Mouse (Mus musculus) embryonic facial prominence, embryonic 14.5 days (tissue): ENCODE data around the gene Rabgap1l. TPM values are rescaled to one million over a fixed set of nuclear protein-coding genes. Genes with fewer than 3 reads are reported as not detected.

Experiments used
- ATAC-seq: fragments of 200-750 bp; cut with Nextera tagmentation; 2 replicates; pipeline ENCODE4 v1.8.0; 2017; ENCODE audit warnings: low read depth, moderate number of reproducible peaks, moderate TSS enrichment
- DNase-seq: peaks from one replicate; pipeline ENCODE4 v3.0.0-alpha.2; 2015; ENCODE audit warnings: low spot score
- H3K27ac ChIP-seq: fragments of 300-500 bp; sonication (generic); replicated peaks from 2 replicates; pipeline ENCODE4 v1.5.1; 2014; ENCODE audit warnings: low read depth, mild to moderate bottlenecking, low read length, moderate library complexity
- H3K27me3 ChIP-seq: fragments of 300-500 bp; sonication (generic); replicated peaks from 2 replicates; pipeline ENCODE4 v1.6.1; 2014; ENCODE audit warnings: low read length; ENCODE audit not compliant: control insufficient read depth, insufficient read depth
- H3K36me3 ChIP-seq: fragments of 300-500 bp; sonication (generic); 2 replicates; pipeline ENCODE4 v1.6.1; 2014; ENCODE audit warnings: low read length, mixed read lengths; ENCODE audit not compliant: control insufficient read depth, insufficient read depth
- H3K4me1 ChIP-seq: fragments of 300-500 bp; sonication (generic); 2 replicates; pipeline ENCODE4 v1.6.1; 2014; ENCODE audit warnings: antibody characterized with exemption, low read length; ENCODE audit not compliant: control insufficient read depth, insufficient read depth
- H3K4me2 ChIP-seq: fragments of 300-500 bp; sonication (generic); 2 replicates; pipeline ENCODE4 v1.6.1; 2014; ENCODE audit warnings: low read depth, mild to moderate bottlenecking, low read length, moderate library complexity, mixed read lengths
- H3K4me3 ChIP-seq: fragments of 300-500 bp; sonication (generic); 2 replicates; pipeline ENCODE4 v1.5.1; 2014; ENCODE audit warnings: low read depth, mild to moderate bottlenecking, low read length
- H3K9ac ChIP-seq: fragments of 300-500 bp; sonication (generic); 2 replicates; pipeline ENCODE4 v1.6.1; 2014; ENCODE audit warnings: low read depth, mild to moderate bottlenecking, low read length, moderate library complexity, mixed read lengths
- H3K9me3 ChIP-seq: fragments of 300-500 bp; sonication (generic); 2 replicates; pipeline ENCODE4 v1.6.1; 2016; ENCODE audit warnings: low read length; ENCODE audit not compliant: control insufficient read depth
- WGBS: fragments of 180-500 bp; shearing (Covaris S2); extraction: QIAGEN DNeasy Blood & Tissue Kit; methylation state at CpG from one replicate; pipeline ENCODE4 v1.1.7; 2014; 5-methylcytosine and 5-hydroxymethylcytosine counted together
- polyA plus RNA-seq: library from polyadenylated mRNA; unstranded; fragments of >200 nt; fragmentation: Nextera tagmentation; extraction: Ambion mirVana; gene quantifications from 2 replicates; pipeline ENCODE4 v1.2.1, GENCODE M21; 2014

Rabgap1l gene
- polyA plus RNA-seq, 1 experiment from 2014 or later: 16.3 TPM

DNA sequence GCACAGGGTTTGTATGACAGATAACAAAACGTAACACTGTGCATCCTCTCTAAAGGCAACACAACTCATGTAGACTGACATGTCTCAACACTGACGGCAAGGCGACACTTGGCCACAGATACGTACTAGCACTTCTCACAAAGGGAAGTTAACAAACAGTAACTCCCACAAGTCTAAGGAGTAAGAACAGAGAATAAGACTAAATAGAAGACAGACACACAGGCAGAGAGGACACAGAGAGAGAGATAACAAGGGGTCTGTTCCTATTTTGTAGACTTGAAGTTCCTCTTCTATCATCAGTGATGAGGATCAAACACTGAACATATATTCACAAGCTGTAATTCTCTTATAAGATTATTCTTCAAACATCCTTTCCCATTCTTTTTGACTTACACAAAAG is 216.9 kb downstream of the Rabgap1l start:
- no peak for DNase-seq
- no peak overlapping the region for H3K4me2 ChIP-seq
- H3K27me3 ChIP-seq: no peaks in the 10 kb centered on the region
- H3K36me3 ChIP-seq: no peaks in the 10 kb centered on the region
- H3K9me3 ChIP-seq: no peaks in the 10 kb centered on the region
- H3K27ac ChIP-seq: no peak overlapping the region
- H3K9ac ChIP-seq: no peak overlapping the region
- no peak overlapping the region for H3K4me3 ChIP-seq
- ATAC-seq: no peak
- H3K4me1 ChIP-seq: no peaks in the 10 kb centered on the region
- WGBS: 86% methylated on average over 4 of the region's 4 CpGs

DNA sequence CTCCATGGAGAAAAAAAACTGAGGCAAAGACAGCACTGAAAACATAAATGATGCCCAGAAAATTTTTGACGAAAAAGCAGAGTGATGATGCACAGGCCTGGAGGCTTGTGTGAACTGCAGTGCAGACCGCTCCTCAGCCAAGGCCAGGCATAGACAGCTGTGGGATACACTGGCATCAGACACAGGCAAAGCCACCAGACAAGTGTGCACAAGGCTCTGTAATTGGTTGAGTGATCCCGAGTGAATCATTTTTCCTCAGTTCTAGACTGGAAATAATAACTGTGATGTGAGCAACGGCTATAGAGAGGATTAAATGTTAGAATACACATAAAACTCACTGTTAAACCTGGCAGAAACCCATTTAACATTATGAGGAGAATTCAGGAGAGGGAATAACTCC is 219.0 kb downstream of the Rabgap1l start:
- Histone ChIP-seq H3K27ac (no peak overlapping the region), H3K9ac (no peak overlapping the region), H3K4me3 (no peak overlapping the region), H3K4me1 (no peaks in the 10 kb centered on the region), H3K36me3 (no peaks in the 10 kb centered on the region), H3K4me2 (no peak overlapping the region), H3K27me3 (no peaks in the 10 kb centered on the region), H3K9me3 (no peaks in the 10 kb centered on the region)
- ATAC-seq: no peak
- DNase-seq: peak; percentile 17
- WGBS: 52% methylated on average over 4 of the region's 4 CpGs

DNA sequence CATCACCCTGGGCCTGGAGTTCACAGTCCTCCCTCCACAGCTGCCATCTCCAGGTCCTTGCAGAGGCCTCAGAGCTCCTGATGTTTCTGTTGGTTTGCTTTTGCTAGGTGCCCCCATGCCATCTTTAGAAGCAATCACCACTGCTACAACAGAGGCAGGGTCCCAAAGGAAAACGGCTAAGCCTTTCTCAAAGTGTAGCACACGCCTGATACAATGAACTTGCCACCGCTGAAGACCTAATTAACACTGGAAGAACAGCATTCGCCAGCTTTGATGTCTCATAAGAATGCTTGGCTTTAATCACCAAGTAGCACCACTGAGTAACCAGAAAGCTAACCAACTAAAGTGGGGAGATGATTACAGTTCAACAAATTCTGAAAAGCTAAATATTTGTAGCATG is 226.6 kb downstream of the Rabgap1l start:
- H3K9ac ChIP-seq: no peak overlapping the region
- no peaks in the 10 kb centered on the region for H3K27me3 ChIP-seq
- ATAC-seq (no peak), DNase-seq (no peak)
- H3K4me1 ChIP-seq: no peaks in the 10 kb centered on the region
- no peak overlapping the region for H3K27ac ChIP-seq
- no peaks in the 10 kb centered on the region for H3K9me3 ChIP-seq
- H3K4me3 ChIP-seq: no peak overlapping the region
- WGBS: 59% methylated on average over 4 of the region's 4 CpGs
- no peak overlapping the region for H3K4me2 ChIP-seq
- no peaks in the 10 kb centered on the region for H3K36me3 ChIP-seq

DNA sequence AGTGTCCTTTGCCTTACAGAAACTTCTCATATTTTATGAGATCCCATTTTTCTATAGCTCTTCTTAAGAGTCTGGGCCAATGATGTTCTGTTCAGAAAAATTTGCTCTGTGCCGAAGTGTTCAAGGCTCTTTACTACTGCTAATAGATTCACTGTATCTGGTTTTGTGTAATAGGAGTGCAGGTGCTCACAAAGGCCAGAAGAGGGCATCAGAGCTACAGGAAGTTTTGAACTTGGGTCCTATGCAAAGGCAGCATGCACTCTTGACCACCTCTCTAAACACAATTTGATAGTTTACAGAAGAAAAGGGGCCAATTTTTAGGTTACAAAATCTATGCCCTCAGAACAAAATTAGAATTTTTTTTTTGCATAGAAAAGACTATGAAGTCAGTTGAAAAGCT is 231.6 kb downstream of the Rabgap1l start:
- H3K4me3 ChIP-seq: no peak overlapping the region
- no peak overlapping the region for H3K27ac ChIP-seq
- ATAC-seq (no peak), DNase-seq (peak; percentile 35)
- no peaks in the 10 kb centered on the region for H3K4me1 ChIP-seq
- 64% methylated on average over 1 of the region's 1 CpGs for WGBS
- no peak overlapping the region for H3K4me2 ChIP-seq
- H3K9me3 ChIP-seq: no peaks in the 10 kb centered on the region
- H3K9ac ChIP-seq: no peak overlapping the region
- no peaks in the 10 kb centered on the region for H3K27me3 ChIP-seq
- H3K36me3 ChIP-seq: no peaks in the 10 kb centered on the region

DNA sequence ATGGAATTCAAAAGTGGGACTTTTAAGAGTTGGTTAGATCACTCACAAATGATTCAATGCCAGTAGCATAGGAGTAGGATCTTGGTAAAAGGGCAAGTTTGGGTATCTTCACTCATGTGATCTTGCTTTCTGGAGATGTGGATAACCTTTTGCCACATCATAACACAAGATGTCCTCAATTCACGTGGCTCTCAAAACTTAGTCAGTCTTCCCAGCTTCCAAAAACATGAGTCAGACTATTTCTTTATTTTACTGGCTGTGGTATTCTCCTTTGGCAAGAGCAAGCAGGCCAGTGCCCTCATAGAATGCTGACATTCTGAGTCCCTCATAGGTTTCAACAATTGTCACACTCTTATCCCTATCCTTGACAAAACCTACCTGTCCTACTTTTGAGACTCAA is 242.4 kb downstream of the Rabgap1l start:
- H3K9ac ChIP-seq: no peak overlapping the region
- H3K36me3 ChIP-seq: no peaks in the 10 kb centered on the region
- DNase-seq: no peak
- no peaks in the 10 kb centered on the region for H3K9me3 ChIP-seq
- no peak overlapping the region for H3K4me3 ChIP-seq
- H3K27me3 ChIP-seq: no peaks in the 10 kb centered on the region
- no peak overlapping the region for H3K4me2 ChIP-seq
- no peak for ATAC-seq
- 0 out of 2 replicates have a peak, but pooled peaks cover 3% of the 10 kb centered on the region for H3K4me1 ChIP-seq
- no peak overlapping the region for H3K27ac ChIP-seq
- 71% methylated on average over 1 of the region's 1 CpGs for WGBS

DNA sequence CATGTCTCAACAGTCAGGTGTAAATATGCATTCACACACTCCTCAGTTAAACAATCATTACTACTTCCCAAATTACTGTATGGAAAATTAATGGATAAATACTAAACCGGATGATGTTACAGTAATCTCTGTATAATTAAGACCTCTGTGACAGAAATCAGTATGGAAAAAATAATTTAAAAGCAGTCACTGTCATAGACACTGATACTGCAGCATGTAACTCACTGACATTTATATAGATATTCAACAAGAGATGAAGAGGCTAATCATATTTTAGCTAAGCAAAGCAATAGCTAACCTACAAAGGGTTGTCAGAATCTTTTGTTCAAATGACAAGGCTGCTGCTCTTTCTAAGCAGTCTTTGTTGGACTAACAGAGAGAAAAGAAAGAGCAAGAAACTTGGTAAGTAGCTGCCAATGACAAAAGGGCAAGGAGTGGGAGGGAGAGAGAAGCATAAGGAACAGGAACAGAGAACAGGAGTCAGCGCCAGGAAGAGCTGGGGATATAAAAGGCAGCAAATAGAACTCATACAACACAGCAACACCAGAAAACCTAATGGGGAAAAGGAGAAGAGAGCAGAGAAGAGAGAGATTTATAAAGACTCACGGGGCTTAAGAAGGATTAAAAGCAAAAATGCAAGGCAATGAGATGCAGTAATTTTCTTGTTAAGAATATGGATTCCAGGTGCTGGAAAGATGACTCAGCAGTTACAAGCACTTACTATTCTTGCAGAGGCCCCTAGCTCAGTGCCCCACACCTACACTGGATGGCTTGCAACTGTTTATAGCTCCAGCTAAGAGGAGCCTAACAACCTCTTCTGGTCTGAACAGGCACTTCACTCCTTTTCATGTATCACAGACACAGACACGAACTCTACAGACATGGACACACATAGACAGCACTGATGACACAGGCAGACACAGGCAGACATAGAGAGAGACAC is 244.8 kb downstream of the Rabgap1l start:
- H3K4me1 ChIP-seq: 0 out of 2 replicates have a peak, but pooled peaks cover 3% of the 10 kb centered on the region
- H3K4me2 ChIP-seq: no peak overlapping the region
- H3K36me3 ChIP-seq: no peaks in the 10 kb centered on the region
- 33% methylated on average over 4 of the region's 4 CpGs for WGBS
- H3K27me3 ChIP-seq: no peaks in the 10 kb centered on the region
- DNase-seq: peak; percentile 60
- ATAC-seq: peak; percentile 63; the same call in 1 of the 2 replicates
- H3K4me3 ChIP-seq: no peak overlapping the region
- H3K9ac ChIP-seq: no peak overlapping the region
- no peaks in the 10 kb centered on the region for H3K9me3 ChIP-seq
- no peak overlapping the region for H3K27ac ChIP-seq

DNA sequence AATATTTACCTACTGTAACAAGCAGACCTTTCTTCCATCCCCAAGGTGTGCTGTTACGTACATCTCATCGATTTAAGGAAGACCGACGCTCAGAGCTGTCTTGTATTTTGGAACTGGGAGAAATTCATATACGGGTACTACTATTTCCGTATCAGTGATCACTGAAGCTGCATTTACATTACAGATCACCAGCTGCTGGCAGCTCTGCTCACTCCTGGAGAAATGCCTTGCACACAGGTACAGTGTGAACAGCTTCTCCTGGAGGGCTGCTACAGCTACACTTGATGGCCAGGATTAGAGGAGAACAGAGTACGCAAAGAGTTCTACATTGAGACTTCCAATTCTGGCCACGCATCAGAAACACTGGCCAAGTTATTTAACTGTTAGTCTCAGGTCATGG is 257.4 kb downstream of the Rabgap1l start:
- Histone ChIP-seq H3K36me3 (no peaks in the 10 kb centered on the region), H3K4me2 (no peak overlapping the region), H3K9me3 (no peaks in the 10 kb centered on the region), H3K27me3 (no peaks in the 10 kb centered on the region), H3K4me1 (0 out of 2 replicates have a peak, but pooled peaks cover 3% of the 10 kb centered on the region), H3K4me3 (no peak overlapping the region), H3K27ac (no peak overlapping the region), H3K9ac (no peak overlapping the region)
- no peak for ATAC-seq
- DNase-seq: no peak
- 90% methylated on average over 8 of the region's 8 CpGs for WGBS

DNA sequence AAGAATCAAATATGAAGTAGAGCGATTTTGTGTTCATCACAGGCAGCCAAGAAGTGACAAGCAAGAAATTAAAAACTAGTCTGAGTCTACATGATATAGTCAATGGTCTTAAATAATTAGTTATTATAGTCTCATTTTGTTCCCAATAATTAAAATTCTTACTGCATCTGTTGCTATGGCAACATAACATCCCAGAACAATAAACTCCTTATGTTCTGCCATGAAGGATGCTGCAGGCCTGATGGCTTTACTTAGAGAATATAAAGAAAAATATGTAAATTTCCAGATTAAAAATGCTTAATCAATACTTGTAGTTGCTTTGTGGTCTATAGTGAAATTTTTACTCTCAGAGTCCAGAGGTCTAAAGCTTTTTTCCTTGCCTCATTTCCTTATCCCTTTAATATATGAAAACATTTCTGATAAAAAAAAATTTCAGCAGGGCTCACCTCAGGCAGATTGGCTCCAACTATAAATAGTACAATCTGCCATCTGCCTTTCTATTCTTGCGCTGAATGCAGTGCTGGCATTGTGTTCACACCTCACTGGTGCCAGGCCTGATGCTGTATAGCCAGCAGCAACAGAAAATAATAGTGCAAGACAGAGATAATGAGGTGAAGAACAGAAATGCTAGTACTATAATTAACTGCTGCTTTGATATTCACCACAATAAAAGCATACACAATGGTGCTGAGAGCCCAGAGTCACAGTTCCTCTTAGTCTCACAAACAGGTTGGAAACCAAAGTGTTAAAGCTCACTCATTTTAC is 258.3 kb downstream of the Rabgap1l start:
- Histone ChIP-seq H3K9ac (no peak overlapping the region), H3K4me3 (no peak overlapping the region), H3K36me3 (no peaks in the 10 kb centered on the region), H3K9me3 (no peaks in the 10 kb centered on the region), H3K27me3 (no peaks in the 10 kb centered on the region), H3K27ac (no peak overlapping the region), H3K4me2 (no peak overlapping the region), H3K4me1 (0 out of 2 replicates have a peak, but pooled peaks cover 3% of the 10 kb centered on the region)
- peak; percentile 88 for ATAC-seq
- WGBS: 78% methylated on average over 2 of the region's 2 CpGs
- DNase-seq: peak; percentile 23
